Mouse (Mus musculus) neural tube, embryonic 13.5 days (tissue): ENCODE measurements around the gene Ftl1. TPM values are rescaled to one million over a fixed set of nuclear protein-coding genes. Genes with fewer than 3 reads are reported as not detected.
"Not testable (repeated sequence)": the region's sequence is repeated elsewhere in the genome, so short reads cannot be mapped to it uniquely, and the experiment has no call there.

Experiments used
- ATAC-seq: fragments of 200-750 bp; cut with Nextera tagmentation; 2 replicates; pipeline ENCODE4 v1.8.0; 2017; ENCODE audit warnings: low read depth, mild to moderate bottlenecking, moderate TSS enrichment, moderate library complexity
- H3K27ac ChIP-seq: fragments of 300-500 bp; sonication (generic); replicated peaks from 2 replicates; pipeline ENCODE4 v1.5.1; 2015; ENCODE audit warnings: moderate library complexity, mild to moderate bottlenecking, inconsistent platforms
- H3K27me3 ChIP-seq: fragments of 300-500 bp; sonication (generic); 2 replicates; pipeline ENCODE4 v1.6.1; 2015; ENCODE audit warnings: mild to moderate bottlenecking, inconsistent platforms
- H3K36me3 ChIP-seq: fragments of 300-500 bp; sonication (generic); 2 replicates; pipeline ENCODE4 v1.6.1; 2015; ENCODE audit warnings: mild to moderate bottlenecking, inconsistent platforms
- H3K4me1 ChIP-seq: fragments of 300-500 bp; sonication (generic); replicated peaks from 2 replicates; pipeline ENCODE4 v1.6.1; 2015; ENCODE audit warnings: inconsistent platforms
- H3K4me2 ChIP-seq: fragments of 300-500 bp; sonication (generic); 2 replicates; pipeline ENCODE4 v1.6.1; 2015; ENCODE audit warnings: inconsistent platforms, mild to moderate bottlenecking, moderate library complexity
- H3K4me3 ChIP-seq: fragments of 300-500 bp; sonication (generic); 2 replicates; pipeline ENCODE4 v1.5.1; 2015; ENCODE audit warnings: mild to moderate bottlenecking, inconsistent platforms
- H3K9ac ChIP-seq: fragments of 300-500 bp; sonication (generic); 2 replicates; pipeline ENCODE4 v1.6.1; 2015; ENCODE audit warnings: moderate library complexity, mild to moderate bottlenecking, inconsistent platforms
- H3K9me3 ChIP-seq: fragments of 300-500 bp; sonication (generic); 2 replicates; pipeline ENCODE4 v1.6.1; 2016; ENCODE audit warnings: inconsistent platforms
- WGBS: fragments of 180-500 bp; shearing (Covaris S2); methylation state at CpG from one replicate; pipeline ENCODE4 v1.1.7; 2015; 5-methylcytosine and 5-hydroxymethylcytosine counted together
- polyA plus RNA-seq: library from polyadenylated mRNA; unstranded; fragments of >200 nt; fragmentation: Nextera tagmentation; extraction: Ambion mirVana; gene quantifications from 2 replicates; pipeline ENCODE4 v1.2.1, GENCODE M21; 2015

The Ftl1 gene
- polyA plus RNA-seq, 1 experiment from 2014 or later = 6,442 TPM

DNA sequence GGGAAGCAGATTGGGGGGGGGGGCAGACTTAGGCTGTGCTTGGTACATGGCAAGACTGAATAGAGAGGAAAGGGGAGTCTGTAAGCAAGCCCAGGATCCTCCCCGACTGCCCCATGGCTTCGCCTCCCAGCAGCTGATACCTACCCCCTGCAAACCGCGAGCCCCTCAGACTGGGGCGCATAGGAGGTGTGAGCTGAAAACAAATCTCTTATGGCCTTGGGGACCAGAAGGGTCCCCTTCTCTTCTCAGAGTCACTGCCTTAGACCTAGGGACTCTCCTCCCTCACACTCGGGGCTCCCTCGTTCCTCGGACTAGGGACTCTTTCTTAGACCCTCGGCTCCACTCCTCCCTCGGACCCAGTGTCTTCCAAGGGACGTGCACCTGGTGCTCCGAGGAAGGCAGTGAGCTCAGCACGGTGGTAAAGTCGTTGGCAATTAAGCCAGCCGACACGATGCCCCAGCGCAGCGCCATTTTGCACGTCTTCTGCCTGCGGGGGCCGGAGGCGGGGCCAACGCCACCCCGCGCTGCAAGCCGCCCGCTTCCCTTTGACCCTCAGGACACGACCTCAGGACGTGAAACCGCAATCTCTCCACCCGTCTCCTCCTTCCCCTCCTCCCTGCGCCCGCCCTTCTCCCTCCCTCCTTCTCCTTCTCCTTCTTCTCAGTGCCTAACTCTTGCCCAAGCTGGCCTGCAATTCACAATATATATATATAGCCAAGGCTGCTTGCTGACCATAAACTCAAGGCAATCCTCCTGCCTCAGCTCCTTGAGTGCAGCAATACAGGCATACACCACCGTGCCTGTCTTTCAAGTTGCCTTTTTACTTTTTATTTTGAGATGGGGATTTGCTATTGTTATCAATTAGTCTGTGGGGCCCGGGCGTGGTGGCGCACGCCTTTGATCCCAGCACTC lies 28.9 kb upstream of the Ftl1 start, which contains the start of gene Dhdh:
TSS of gene Dhdh (minus strand) at position 513 of the 912 bp plus-strand sequence.
- peak; percentile 73 for ATAC-seq

DNA sequence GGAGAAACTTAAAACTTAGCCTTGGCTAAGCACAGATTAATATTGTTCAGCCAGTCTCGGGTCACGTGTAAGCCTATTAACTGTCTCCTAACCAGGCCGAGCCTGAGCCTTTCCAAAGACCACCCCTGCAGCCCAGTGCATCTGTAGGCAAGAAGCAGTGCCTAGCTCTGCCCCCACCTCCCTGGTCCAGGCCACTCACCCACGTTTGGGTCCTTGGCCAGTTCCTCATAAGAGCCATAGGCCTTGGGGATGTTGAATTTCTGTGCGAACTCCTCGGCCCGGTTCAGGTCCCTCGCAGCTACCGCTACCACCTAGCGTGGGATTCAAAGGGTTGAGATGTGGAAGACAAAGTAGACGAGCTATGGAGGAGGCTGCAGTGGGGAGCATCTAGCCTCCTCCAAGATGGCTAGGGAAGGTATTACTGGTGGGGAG lies 28.2 kb upstream of the Ftl1 start:
- no peaks in the 10 kb centered on the region for H3K9me3 ChIP-seq
- H3K9ac ChIP-seq = peak overlapping the region; percentile 67
- H3K4me1 ChIP-seq = peaks cover 25% of the 10 kb centered on the region
- H3K4me3 ChIP-seq = peak overlapping the region; percentile 39
- H3K27ac ChIP-seq = peak overlapping the region; percentile 79
- no peaks in the 10 kb centered on the region for H3K27me3 ChIP-seq
- peak overlapping the region; percentile 63 for H3K4me2 ChIP-seq
- H3K36me3 ChIP-seq = peaks cover 10% of the 10 kb centered on the region
- 29% methylated on average over 11 of the region's 11 CpGs for WGBS
- 0 out of 2 replicates have a peak, but pooled peaks have one; percentile 45 for ATAC-seq

More for the DNA sequence above, 28.9 kb upstream of the Ftl1 start, which contains the start of gene Dhdh:
- peaks cover 17% of the 10 kb centered on the region for H3K36me3 ChIP-seq
- H3K27me3 ChIP-seq = no peaks in the 10 kb centered on the region
- WGBS = 8% methylated on average over 38 of the region's 38 CpGs
- no peaks in the 10 kb centered on the region for H3K9me3 ChIP-seq
- peaks cover 25% of the 10 kb centered on the region for H3K4me1 ChIP-seq
- peak within 1 kb of the TSS; percentile 67 for H3K9ac ChIP-seq
- H3K27ac ChIP-seq = peak within 1 kb of the TSS; percentile 79
- H3K4me2 ChIP-seq = peak within 1 kb of the TSS; percentile 63
- peak within 1 kb of the TSS; percentile 39 for H3K4me3 ChIP-seq

DNA sequence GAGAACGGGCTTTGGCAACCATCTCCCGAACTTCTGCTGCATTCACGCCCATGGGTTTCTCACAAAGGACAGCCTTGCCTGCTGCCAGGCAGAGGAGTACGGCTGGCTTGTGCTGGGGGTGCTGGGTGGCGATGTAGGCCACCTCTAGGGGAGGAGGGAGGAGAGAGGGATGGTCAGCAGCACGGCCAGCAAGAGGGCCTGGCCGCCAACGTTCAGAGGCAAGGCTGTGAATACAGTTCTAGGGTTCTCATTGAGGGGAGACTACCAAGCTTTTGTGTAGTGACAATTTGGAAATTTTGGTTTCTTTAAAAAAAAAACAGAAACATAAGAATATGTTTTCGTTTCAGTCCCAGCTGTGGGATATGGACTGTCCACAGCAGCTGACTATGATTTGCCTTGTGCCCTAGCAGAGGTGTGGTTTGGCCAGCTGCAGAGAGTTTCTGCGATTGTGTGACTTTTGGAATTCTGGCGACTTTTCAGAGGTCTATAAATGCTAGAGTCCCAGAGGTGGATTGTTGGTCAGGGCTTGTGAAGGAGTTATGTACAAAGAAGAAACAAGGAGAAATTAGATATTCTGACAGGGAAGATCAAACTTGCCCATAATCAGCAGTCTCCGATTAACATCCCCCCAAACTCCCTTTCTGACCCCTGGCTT lies 27.2 kb upstream of the Ftl1 start, which contains the start of gene Gm45808:
TSS of gene Gm45808 (minus strand) at position 51 of the 655 bp plus-strand sequence.
- Histone ChIP-seq H3K9me3 (no peaks in the 10 kb centered on the region), H3K4me1 (peaks cover 25% of the 10 kb centered on the region), H3K4me2 (no peak within 1 kb of the TSS; the same call in 1 of the 2 replicates), H3K27ac (0 out of 2 replicates have a peak within 1 kb of the TSS, but pooled peaks have one; percentile 79), H3K27me3 (no peaks in the 10 kb centered on the region), H3K9ac (no peak within 1 kb of the TSS; the same call in 1 of the 2 replicates), H3K4me3 (no peak within 1 kb of the TSS), H3K36me3 (peaks cover under 1% of the 10 kb centered on the region; the same call in 1 of the 2 replicates)
- WGBS = 85% methylated on average over 12 of the region's 12 CpGs
- ATAC-seq = no peak

GRCm38 (mm10) chr7:45486158-45486557 lies 26.5 kb upstream of the Ftl1 start:
- Histone ChIP-seq H3K27ac (no peak overlapping the region), H3K36me3 (no peaks in the 10 kb centered on the region), H3K4me3 (no peak overlapping the region), H3K9ac (no peak overlapping the region), H3K4me2 (no peak overlapping the region), H3K9me3 (no peaks in the 10 kb centered on the region), H3K27me3 (no peaks in the 10 kb centered on the region), H3K4me1 (peaks cover 23% of the 10 kb centered on the region)
- no peak for ATAC-seq
- 84% methylated on average over 7 of the region's 7 CpGs for WGBS

GRCm38 (mm10) chr7:45484985-45485384 lies 25.3 kb upstream of the Ftl1 start:
- 93% methylated on average over 5 of the region's 5 CpGs for WGBS
- H3K4me1 ChIP-seq = peaks cover 13% of the 10 kb centered on the region; the same call in 1 of the 2 replicates
- ATAC-seq, H3K36me3 ChIP-seq, H3K27me3 ChIP-seq, H3K9ac ChIP-seq, H3K9me3 ChIP-seq, H3K4me2 ChIP-seq, H3K4me3 ChIP-seq, H3K27ac ChIP-seq: not testable (repeated sequence)

GRCm38 (mm10) chr7:45482166-45482565 lies 22.5 kb upstream of the Ftl1 start:
- Histone ChIP-seq H3K9me3 (no peaks in the 10 kb centered on the region), H3K27me3 (no peaks in the 10 kb centered on the region), H3K4me3 (no peak overlapping the region), H3K27ac (no peak overlapping the region), H3K4me2 (no peak overlapping the region), H3K4me1 (no peaks in the 10 kb centered on the region), H3K36me3 (no peaks in the 10 kb centered on the region), H3K9ac (no peak overlapping the region)
- ATAC-seq = no peak
- WGBS = 84% methylated on average over 1 of the region's 1 CpGs

DNA sequence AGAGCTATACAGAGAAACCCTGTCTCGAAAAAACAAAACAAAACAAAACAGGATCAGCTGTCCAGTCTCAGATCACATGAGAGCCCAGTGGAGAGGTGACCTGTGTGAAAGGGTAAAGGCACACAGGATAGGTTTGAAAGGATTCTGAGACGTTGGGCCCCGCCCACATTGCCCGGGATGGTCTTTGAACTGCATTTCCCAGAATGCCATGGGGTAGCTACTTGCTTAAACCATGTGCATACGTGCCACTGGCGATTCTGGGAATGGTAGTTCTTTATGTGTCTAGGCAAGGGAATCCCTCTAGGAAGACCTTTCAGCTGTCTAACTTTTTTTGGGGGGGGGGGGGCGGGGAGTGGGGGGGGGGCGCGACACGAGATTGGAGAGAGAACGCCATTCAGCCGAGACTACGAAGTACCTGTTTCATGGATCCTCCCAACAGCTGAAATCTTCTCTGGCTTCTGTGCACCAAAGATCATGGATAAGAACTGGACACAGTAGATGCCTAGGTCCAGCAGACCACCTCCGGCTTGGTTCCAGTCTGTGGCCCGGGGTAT lies 21.8 kb upstream of the Ftl1 start, which contains the start of gene Tulp2:
TSS of gene Tulp2 (plus strand) at position 504 of the 554 bp plus-strand sequence.
- Histone ChIP-seq H3K27ac (no peak within 1 kb of the TSS), H3K9me3 (no peaks in the 10 kb centered on the region), H3K4me2 (no peak within 1 kb of the TSS), H3K36me3 (no peaks in the 10 kb centered on the region), H3K4me3 (no peak within 1 kb of the TSS), H3K9ac (no peak within 1 kb of the TSS), H3K27me3 (no peaks in the 10 kb centered on the region), H3K4me1 (no peaks in the 10 kb centered on the region)
- 49% methylated on average over 14 of the region's 15 CpGs for WGBS
- peak; percentile 82 for ATAC-seq

- not testable (repeated sequence) for H3K27ac ChIP-seq, H3K4me3 ChIP-seq, ATAC-seq, H3K27me3 ChIP-seq, H3K36me3 ChIP-seq, H3K9me3 ChIP-seq, H3K4me1 ChIP-seq, H3K4me2 ChIP-seq, H3K9ac ChIP-seq
- 58% methylated on average over 4 of the region's 4 CpGs for WGBS
Observed at GRCm38 (mm10) chr7:45480310-45480709, 20.6 kb upstream of the Ftl1 start.

DNA sequence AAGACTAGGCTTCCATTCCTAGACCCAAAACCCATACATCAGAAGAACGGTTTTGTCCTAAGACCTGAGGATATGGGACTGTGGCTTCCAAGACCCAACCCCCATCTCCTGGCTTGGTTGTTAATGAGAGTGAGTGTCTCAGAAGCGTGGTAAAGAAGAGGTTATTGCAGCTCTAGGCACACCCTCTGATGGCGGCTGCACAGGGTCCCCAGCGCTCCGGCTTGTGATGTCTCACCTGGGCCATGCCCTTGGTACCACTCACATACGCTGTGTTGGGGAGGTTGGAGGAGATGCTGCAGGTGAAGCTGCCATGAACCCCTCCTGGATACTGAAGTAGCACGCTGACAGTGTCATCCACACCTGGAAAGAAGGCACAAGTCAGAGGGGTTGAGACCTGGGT lies 19.1 kb upstream of the Ftl1 start:
- Histone ChIP-seq H3K36me3 (no peaks in the 10 kb centered on the region), H3K4me2 (no peak overlapping the region), H3K9ac (no peak overlapping the region), H3K9me3 (no peaks in the 10 kb centered on the region), H3K27ac (no peak overlapping the region), H3K4me3 (no peak overlapping the region), H3K27me3 (no peaks in the 10 kb centered on the region), H3K4me1 (no peaks in the 10 kb centered on the region)
- 96% methylated on average over 7 of the region's 7 CpGs for WGBS
- ATAC-seq = no peak

DNA sequence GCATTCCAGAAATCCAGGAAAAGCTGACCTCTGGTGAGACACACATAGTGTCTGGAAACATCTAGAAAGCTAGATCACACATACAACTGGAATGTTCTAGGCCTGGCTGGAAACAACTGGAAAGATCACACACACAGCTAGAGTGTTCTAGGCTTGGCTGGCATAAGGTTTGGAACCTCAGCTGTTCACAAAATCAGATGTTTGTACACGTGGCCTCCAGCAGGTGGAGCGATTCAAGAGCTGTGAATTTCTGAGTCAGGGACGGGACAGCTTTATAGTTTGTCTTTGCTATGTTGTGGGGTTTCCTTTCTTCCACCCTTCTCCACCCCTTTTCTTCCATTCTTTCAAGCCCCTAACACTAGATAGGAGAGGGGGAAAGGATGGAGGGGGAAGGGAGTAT lies 17.3 kb upstream of the Ftl1 start:
- 0 out of 2 replicates have a peak, but pooled peaks have one; percentile 6 for ATAC-seq
- WGBS = 13% methylated on average over 3 of the region's 3 CpGs

GRCm38 (mm10) chr7:45476453-45476852 lies 16.8 kb upstream of the Ftl1 start:
- no peak for ATAC-seq
- Histone ChIP-seq H3K4me3 (no peak overlapping the region), H3K4me1 (no peaks in the 10 kb centered on the region), H3K9me3 (no peaks in the 10 kb centered on the region), H3K36me3 (no peaks in the 10 kb centered on the region), H3K27me3 (no peaks in the 10 kb centered on the region), H3K4me2 (no peak overlapping the region), H3K27ac (no peak overlapping the region), H3K9ac (no peak overlapping the region)
- 61% methylated on average over 1 of the region's 1 CpGs for WGBS

More for the DNA sequence above, 17.3 kb upstream of the Ftl1 start:
- H3K4me3 ChIP-seq = no peak overlapping the region
- H3K9me3 ChIP-seq = no peaks in the 10 kb centered on the region
- H3K36me3 ChIP-seq = no peaks in the 10 kb centered on the region
- H3K4me1 ChIP-seq = no peaks in the 10 kb centered on the region
- H3K27me3 ChIP-seq = no peaks in the 10 kb centered on the region
- no peak overlapping the region for H3K9ac ChIP-seq
- no peak overlapping the region for H3K4me2 ChIP-seq
- no peak overlapping the region for H3K27ac ChIP-seq
